Mouse (Mus musculus) CD4-positive, CD25-positive, alpha-beta regulatory T cell, adult 9 weeks (primary cell): ENCODE data around the gene Ocrl. TPM values are rescaled to one million over a fixed set of nuclear protein-coding genes. Genes with fewer than 3 reads are reported as not detected.

ENCODE experiments used
- polyA plus RNA-seq: library from polyadenylated mRNA; unstranded; fragments of 100-300 nt; shearing (Covaris generic); gene quantifications from one replicate; pipeline ENCODE4 v1.2.1, GENCODE M21; 2017

Gene Ocrl
- polyA plus RNA-seq: 7.8 TPM

GRCm38 (mm10) chrX:47912306-47912792 is at the start of gene Ocrl:
Gene Ocrl (plus strand): TSS chrX:47912387.

GRCm38 (mm10) chrX:47892431-47893024 is 19.7 kb upstream of the Ocrl start, which contains the start of gene Smarca1:
Gene Smarca1 (minus strand): TSS chrX:47892974.

Other genes with a start within 250 kb of the Ocrl start
- not detected for gene Smarca1, start 19.4 kb upstream of the Ocrl start, polyA plus RNA-seq
- 0.46 TPM for gene Apln, start 122.5 kb downstream of the Ocrl start, polyA plus RNA-seq
- gene Xpnpep2, start 196.3 kb downstream of the Ocrl start, polyA plus RNA-seq: 0.11 TPM
- gene Sash3, start 234.0 kb downstream of the Ocrl start, polyA plus RNA-seq: 486 TPM